Mouse (Mus musculus): Measurements from ENCODE around the gene Lta. TPM values are rescaled to one million over a fixed set of nuclear protein-coding genes. Genes with fewer than 3 reads are reported as not detected.

Gene Lta
- polyA plus RNA-seq, 1 experiment from 2014 or later: 0.27 TPM

- Histone ChIP-seq H3K9me3 (no peaks in the 10 kb centered on the region), H3K4me3 (no peak overlapping the region), H3K4me2 (no peak overlapping the region), H3K36me3 (no peaks in the 10 kb centered on the region), H3K27ac (no peak overlapping the region), H3K27me3 (no peaks in the 10 kb centered on the region), H3K4me1 (replicated peaks) (peaks cover 8% of the 10 kb centered on the region; the same call in 1 of the 2 replicates), H3K9ac (no peak overlapping the region)
- WGBS: 74% methylated on average over 4 of the region's 4 CpGs
- ATAC-seq (ENCODE audit: low FRiP score): no peak
Observed at GRCm38 (mm10) chr17:35187345-35187744, 17.8 kb downstream of the Lta start.

GRCm38 (mm10) chr17:35186681-35187080, 18.5 kb downstream of the Lta start:
- Histone ChIP-seq H3K27me3 (no peaks in the 10 kb centered on the region), H3K4me2 (peak overlapping the region; percentile 49), H3K4me1 (replicated peaks) (peaks cover 8% of the 10 kb centered on the region; the same call in 1 of the 2 replicates), H3K9ac (no peak overlapping the region), H3K27ac (peak overlapping the region; percentile 70; the same call in 1 of the 2 replicates), H3K9me3 (no peaks in the 10 kb centered on the region), H3K4me3 (peak overlapping the region; percentile 26; the same call in 1 of the 2 replicates), H3K36me3 (no peaks in the 10 kb centered on the region)
- WGBS: 1% methylated on average over 4 of the region's 4 CpGs
- ATAC-seq (ENCODE audit: low FRiP score): no peak

GRCm38 (mm10) chr17:35185639-35186611, 19.2 kb downstream of the Lta start:
- peaks cover 8% of the 10 kb centered on the region; the same call in 1 of the 2 replicates for H3K4me1 ChIP-seq (replicated peaks)
- H3K27me3 ChIP-seq: no peaks in the 10 kb centered on the region
- WGBS: 2% methylated on average over 17 of the region's 18 CpGs
- H3K36me3 ChIP-seq: no peaks in the 10 kb centered on the region
- peak overlapping the region; percentile 26 for H3K4me3 ChIP-seq
- peak overlapping the region; percentile 70; the same call in 1 of the 2 replicates for H3K27ac ChIP-seq
- H3K4me2 ChIP-seq: peak overlapping the region; percentile 49
- H3K9me3 ChIP-seq: no peaks in the 10 kb centered on the region
- 0 out of 2 replicates have a peak, but pooled peaks have one; percentile 46 for ATAC-seq (ENCODE audit: low FRiP score)
- peak overlapping the region; percentile 46; the same call in 1 of the 2 replicates for H3K9ac ChIP-seq

GRCm38 (mm10) chr17:35180093-35180492, 25.1 kb downstream of the Lta start:
- 93% methylated on average over 5 of the region's 5 CpGs for WGBS
- ATAC-seq (ENCODE audit: low FRiP score): no peak
- no peaks in the 10 kb centered on the region for H3K9me3 ChIP-seq
- no peaks in the 10 kb centered on the region for H3K4me1 ChIP-seq (replicated peaks)
- H3K4me3 ChIP-seq: no peak overlapping the region
- H3K9ac ChIP-seq: no peak overlapping the region
- H3K27me3 ChIP-seq: no peaks in the 10 kb centered on the region
- no peak overlapping the region for H3K27ac ChIP-seq
- no peak overlapping the region for H3K4me2 ChIP-seq
- no peaks in the 10 kb centered on the region for H3K36me3 ChIP-seq

GRCm38 (mm10) chr17:35178528-35178927, 26.6 kb downstream of the Lta start:
- Histone ChIP-seq H3K4me3 (no peak overlapping the region), H3K9ac (no peak overlapping the region), H3K4me2 (no peak overlapping the region), H3K9me3 (no peaks in the 10 kb centered on the region), H3K36me3 (no peaks in the 10 kb centered on the region), H3K27ac (no peak overlapping the region), H3K27me3 (no peaks in the 10 kb centered on the region), H3K4me1 (replicated peaks) (no peaks in the 10 kb centered on the region)
- 14% methylated on average over 5 of the region's 5 CpGs for WGBS
- ATAC-seq (ENCODE audit: low FRiP score): no peak

- WGBS: 38% methylated on average over 2 of the region's 2 CpGs
- Histone ChIP-seq H3K27ac (no peak within 1 kb of the TSS), H3K36me3 (no peaks in the 10 kb centered on the region), H3K4me2 (no peak within 1 kb of the TSS), H3K4me3 (no peak within 1 kb of the TSS), H3K9ac (no peak within 1 kb of the TSS), H3K9me3 (no peaks in the 10 kb centered on the region), H3K27me3 (no peaks in the 10 kb centered on the region), H3K4me1 (replicated peaks) (no peaks in the 10 kb centered on the region)
- ATAC-seq (ENCODE audit: low FRiP score): no peak
Observed at GRCm38 (mm10) chr17:35175968-35176367, 29.2 kb downstream of the Lta start, which contains the start of gene Aif1. Gene Aif1 (minus strand): TSS chr17:35176068.

GRCm38 (mm10) chr17:35175382-35175781, 29.8 kb downstream of the Lta start:
- no peaks in the 10 kb centered on the region for H3K36me3 ChIP-seq
- no peaks in the 10 kb centered on the region for H3K4me1 ChIP-seq (replicated peaks)
- no peak overlapping the region for H3K9ac ChIP-seq
- ATAC-seq (ENCODE audit: low FRiP score): no peak
- no peak overlapping the region for H3K4me2 ChIP-seq
- H3K9me3 ChIP-seq: no peaks in the 10 kb centered on the region
- H3K27ac ChIP-seq: no peak overlapping the region
- H3K27me3 ChIP-seq: no peaks in the 10 kb centered on the region
- H3K4me3 ChIP-seq: no peak overlapping the region
- WGBS: 77% methylated on average over 6 of the region's 6 CpGs

- Histone ChIP-seq H3K4me2 (no peak overlapping the region), H3K9ac (no peak overlapping the region; the same call in 1 of the 2 replicates), H3K27me3 (no peaks in the 10 kb centered on the region), H3K27ac (no peak overlapping the region), H3K9me3 (no peaks in the 10 kb centered on the region), H3K4me3 (no peak overlapping the region), H3K36me3 (no peaks in the 10 kb centered on the region), H3K4me1 (replicated peaks) (no peaks in the 10 kb centered on the region)
- 75% methylated on average over 8 of the region's 8 CpGs for WGBS
- ATAC-seq (ENCODE audit: low FRiP score): no peak
Observed at GRCm38 (mm10) chr17:35174201-35174977, 30.8 kb downstream of the Lta start.

- 77% methylated on average over 3 of the region's 3 CpGs for WGBS
- H3K9me3 ChIP-seq: no peaks in the 10 kb centered on the region
- no peak for ATAC-seq (ENCODE audit: low FRiP score)
- no peak overlapping the region for H3K4me2 ChIP-seq
- no peaks in the 10 kb centered on the region for H3K4me1 ChIP-seq (replicated peaks)
- no peak overlapping the region for H3K27ac ChIP-seq
- H3K27me3 ChIP-seq: no peaks in the 10 kb centered on the region
- 0 out of 2 replicates have a peak overlapping the region, but pooled peaks have one; percentile 19 for H3K9ac ChIP-seq
- no peaks in the 10 kb centered on the region for H3K36me3 ChIP-seq
- no peak overlapping the region for H3K4me3 ChIP-seq
Observed at GRCm38 (mm10) chr17:35173329-35173728, 31.8 kb downstream of the Lta start.

GRCm38 (mm10) chr17:35172445-35173234, 32.5 kb downstream of the Lta start:
- ATAC-seq (ENCODE audit: low FRiP score): no peak
- 79% methylated on average over 11 of the region's 11 CpGs for WGBS

GRCm38 (mm10) chr17:35168541-35169207, 36.5 kb downstream of the Lta start:
- H3K9ac ChIP-seq: no peak overlapping the region
- 23% methylated on average over 4 of the region's 4 CpGs for WGBS
- peak overlapping the region; percentile 48; the same call in 1 of the 2 replicates for H3K27ac ChIP-seq
- no peak overlapping the region for H3K4me2 ChIP-seq
- no peaks in the 10 kb centered on the region for H3K36me3 ChIP-seq
- no peak for ATAC-seq (ENCODE audit: low FRiP score)
- H3K27me3 ChIP-seq: no peaks in the 10 kb centered on the region
- H3K4me1 ChIP-seq (replicated peaks): peaks cover 14% of the 10 kb centered on the region
- H3K4me3 ChIP-seq: no peak overlapping the region
- no peaks in the 10 kb centered on the region for H3K9me3 ChIP-seq

More at GRCm38 (mm10) chr17:35172445-35173234, 32.5 kb downstream of the Lta start:
- no peaks in the 10 kb centered on the region for H3K9me3 ChIP-seq
- H3K36me3 ChIP-seq: no peaks in the 10 kb centered on the region
- no peak overlapping the region for H3K4me3 ChIP-seq
- H3K4me1 ChIP-seq (replicated peaks): no peaks in the 10 kb centered on the region
- H3K4me2 ChIP-seq: no peak overlapping the region
- peak overlapping the region; percentile 19; the same call in 1 of the 2 replicates for H3K9ac ChIP-seq
- no peak overlapping the region; the same call in 1 of the 2 replicates for H3K27ac ChIP-seq
- H3K27me3 ChIP-seq: no peaks in the 10 kb centered on the region
